Comparison of ENCODE assay signal across 34 mouse cellular contexts in the genomic region with DNA sequence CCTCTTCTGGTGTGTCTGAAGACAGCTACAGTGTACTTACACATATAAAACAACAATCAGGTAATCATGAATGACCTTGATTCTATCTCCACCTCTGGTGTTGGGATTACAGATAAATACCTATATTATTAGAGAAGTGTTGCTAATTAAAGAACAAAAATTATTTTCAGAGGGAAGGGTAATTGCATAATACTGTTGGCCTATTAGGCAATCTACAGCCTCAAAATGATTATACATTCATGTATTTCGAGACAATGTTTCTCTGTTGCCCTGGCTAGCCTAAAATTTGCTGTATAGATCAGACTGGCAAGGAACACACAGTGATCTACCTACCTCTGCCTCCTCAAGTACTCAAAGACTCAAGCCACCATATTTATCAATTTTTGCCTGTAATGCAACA. TPM values are rescaled to one million over a fixed set of nuclear protein-coding genes. Genes with fewer than 3 reads are reported as not detected.
"Had no signal": no experiment of that assay in that cellular context is flagged by ENCODE, and none has a peak within 500 bp of the region (broad histone marks: within the 10 kb centered on the region; RNA-seq: fewer than 3 reads in every experiment).

No protein-coding gene starts in this region.

- H3K4me1 ChIP-seq: limb, embryonic 10.5 days; limb, embryonic 12.5 days; lung, embryonic 15.5 days; midbrain, embryonic 12.5 days; neural tube, embryonic 12.5 days had no signal

- H3K27ac ChIP-seq: limb, embryonic 10.5 days; limb, embryonic 12.5 days; limb, embryonic 13.5 days; limb, embryonic 15.5 days; liver, embryonic 12.5 days; liver, embryonic 13.5 days; liver, embryonic 14.5 days; liver, embryonic 15.5 days; lung, embryonic 15.5 days; macrophage; midbrain, embryonic 10.5 days; midbrain, embryonic 12.5 days; midbrain, embryonic 13.5 days; midbrain, embryonic 15.5 days; neural tube, embryonic 12.5 days; neural tube, embryonic 13.5 days had no signal

- H3K9ac ChIP-seq: limb, embryonic 12.5 days; limb, embryonic 13.5 days; limb, embryonic 15.5 days; liver, embryonic 12.5 days; liver, embryonic 13.5 days; liver, embryonic 14.5 days; liver, embryonic 15.5 days; lung, embryonic 14.5 days; lung, embryonic 15.5 days; midbrain, embryonic 12.5 days; midbrain, embryonic 13.5 days; midbrain, embryonic 15.5 days; neural tube, embryonic 12.5 days; neural tube, embryonic 13.5 days had no signal

- H3K27me3 ChIP-seq: limb, embryonic 12.5 days; limb, embryonic 13.5 days; limb, embryonic 15.5 days; liver, embryonic 12.5 days; liver, embryonic 13.5 days; liver, embryonic 15.5 days; lung, embryonic 15.5 days; megakaryocyte, embryonic 14.5 days; midbrain, embryonic 12.5 days; midbrain, embryonic 13.5 days; midbrain, embryonic 15.5 days; neural tube, embryonic 12.5 days; neural tube, embryonic 13.5 days had no signal

- H3K9me3 ChIP-seq: limb, embryonic 10.5 days; limb, embryonic 12.5 days; limb, embryonic 13.5 days; limb, embryonic 15.5 days; liver, embryonic 12.5 days; liver, embryonic 13.5 days; liver, embryonic 15.5 days; lung, embryonic 15.5 days; megakaryocyte, embryonic 14.5 days; midbrain, embryonic 10.5 days; midbrain, embryonic 12.5 days; midbrain, embryonic 13.5 days; midbrain, embryonic 15.5 days; neural tube, embryonic 12.5 days; neural tube, embryonic 13.5 days had no signal

- ATAC-seq: liver, embryonic 12.5 days; lung, postnatal 0 days; midbrain, embryonic 13.5 days; midbrain, embryonic 15.5 days; midbrain, embryonic 16.5 days had no signal

- H3K4me3 ChIP-seq: limb, embryonic 10.5 days; limb, embryonic 12.5 days; limb, embryonic 13.5 days; limb, embryonic 15.5 days; liver, embryonic 12.5 days; liver, embryonic 13.5 days; liver, embryonic 15.5 days; lung, embryonic 15.5 days; megakaryocyte, embryonic 14.5 days; midbrain, embryonic 10.5 days; midbrain, embryonic 12.5 days; midbrain, embryonic 13.5 days; midbrain, embryonic 15.5 days; myocyte; neural tube, embryonic 12.5 days; neural tube, embryonic 13.5 days had no signal

- H3K4me2 ChIP-seq: limb, embryonic 12.5 days; limb, embryonic 13.5 days; limb, embryonic 15.5 days; liver, embryonic 11.5 days; liver, embryonic 12.5 days; liver, embryonic 13.5 days; liver, embryonic 15.5 days; lung, embryonic 14.5 days; lung, embryonic 15.5 days; midbrain, embryonic 11.5 days; midbrain, embryonic 12.5 days; midbrain, embryonic 13.5 days; midbrain, embryonic 15.5 days; neural tube, embryonic 12.5 days; neural tube, embryonic 13.5 days had no signal

- DNase-seq: left cerebral cortex, postnatal 4 days; liver; liver, embryonic 13.5 days; lung, adult 18-20 months; lung, adult 2 months; lung, embryonic 14.5 days; lung, postnatal 10 days; lung, postnatal 14 days; lung, postnatal 36 days; midbrain, embryonic 14.5 days had no signal

RNA-seq across cellular contexts. Expression of a gene that starts 36.1 kb away (rescaled TPM):
- total RNA-seq: megakaryocyte, adult 5-6 weeks; megakaryocyte-erythroid progenitor cell, adult 5-6 weeks; monocyte, adult 5-6 weeks had no signal
